Comparison of ENCODE assay signal across 8 mouse cellular contexts in the genomic region with DNA sequence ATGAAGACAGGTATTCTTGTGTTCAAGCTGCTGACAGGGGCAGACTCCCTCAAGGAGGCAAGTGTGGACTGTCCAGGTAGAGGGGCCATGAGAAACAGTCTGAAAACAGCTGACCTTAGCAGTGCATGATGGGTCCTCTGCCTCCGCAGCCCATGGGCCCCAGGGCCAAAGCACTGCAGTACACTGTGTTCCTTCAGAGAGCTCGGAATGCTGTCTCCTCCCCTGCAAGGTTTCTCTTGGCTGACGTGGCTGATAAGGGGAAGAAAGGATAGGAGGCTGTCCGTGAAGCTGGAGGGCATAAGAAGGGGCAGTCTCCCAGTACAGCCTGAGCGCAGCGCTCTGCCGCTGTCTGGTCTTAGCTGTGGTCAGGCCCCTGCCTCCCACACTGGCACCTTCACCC. TPM values are rescaled to one million over a fixed set of nuclear protein-coding genes. Genes with fewer than 3 reads are reported as not detected.
DNase-seq lines count a peak whose midpoint lies in the region; ATAC-seq and TF ChIP-seq lines count a peak whose summit lies in the region.

No protein-coding gene starts in this region.

- peaks cover 18% of the 10 kb centered on the region for H3K36me3 ChIP-seq in forebrain, embryonic 13.5 days (ENCODE audit: poor library complexity, severe bottlenecking)
- H3K36me3 ChIP-seq in forebrain, embryonic 11.5 days (ENCODE audit: control insufficient read depth, insufficient read depth, low read length): no peaks in the 10 kb centered on the region
- no peaks in the 10 kb centered on the region for H3K36me3 ChIP-seq in kidney, adult 2 months (ENCODE audit: control insufficient read depth, insufficient read depth, low read length)

- no peak overlapping the region for H3K4me2 ChIP-seq in forebrain, embryonic 13.5 days
- no peak overlapping the region for H3K4me2 ChIP-seq in forebrain, embryonic 11.5 days (ENCODE audit: low read depth, low read length, severe bottlenecking)

- ATAC-seq in forebrain, embryonic 13.5 days: peak; percentile 11; the same call in 1 of the 2 replicates
- no peak for ATAC-seq in forebrain, embryonic 11.5 days (replicated peaks; ENCODE audit: low FRiP score)

- H3K27me3 ChIP-seq in forebrain, embryonic 13.5 days: no peaks in the 10 kb centered on the region
- H3K27me3 ChIP-seq in forebrain, embryonic 11.5 days (ENCODE audit: control insufficient read depth, insufficient read depth, low read length): no peaks in the 10 kb centered on the region
- no peaks in the 10 kb centered on the region for H3K27me3 ChIP-seq in kidney, adult 2 months (replicated peaks; ENCODE audit: control insufficient read depth, insufficient read depth, low read length)

- H3K4me1 ChIP-seq in forebrain, embryonic 13.5 days: peaks cover 71% of the 10 kb centered on the region
- H3K4me1 ChIP-seq in forebrain, embryonic 11.5 days (replicated peaks; ENCODE audit: control insufficient read depth, insufficient read depth, low read length): peaks cover 33% of the 10 kb centered on the region
- H3K4me1 ChIP-seq in kidney, adult 2 months (ENCODE audit: control insufficient read depth, insufficient read depth, low read length): peaks cover 6% of the 10 kb centered on the region; the same call in 1 of the 2 replicates

- intact Hi-C loops in left cerebral cortex, adult 2 months (cut with DNase I): loop anchor here (5.0 kb wide), 1 partner anchor 174 kb away; a partner anchor contains a TSS

- H3K27ac ChIP-seq in forebrain, embryonic 13.5 days: peak overlapping the region; percentile 57
- no peak overlapping the region for H3K27ac ChIP-seq in forebrain, embryonic 11.5 days (ENCODE audit: low read depth, low read length)
- H3K27ac ChIP-seq in kidney, adult 2 months (ENCODE audit: insufficient read depth, low read depth, low read length): peak overlapping the region; percentile 51
- H3K27ac ChIP-seq in left cerebral cortex, adult 2 months: no peak overlapping the region

- H3K9me3 ChIP-seq in forebrain, embryonic 13.5 days (replicated peaks): no peaks in the 10 kb centered on the region
- H3K9me3 ChIP-seq in forebrain, embryonic 11.5 days (ENCODE audit: control insufficient read depth, low read length): no peaks in the 10 kb centered on the region

- TF ChIP-seq CTCF in kidney, adult 2 months (conservative IDR thresholded peaks at IDR 0.05; ENCODE audit: insufficient read depth, insufficient read length, low read depth, low read length): no peak
- no peak for TF ChIP-seq CTCF in left cerebral cortex, adult 2 months (IDR thresholded peaks at IDR 0.05)

- no peak for TF ChIP-seq POLR2A in kidney, adult 2 months (IDR thresholded peaks at IDR 0.05; ENCODE audit: low read depth, low read length)

- WGBS in forebrain, embryonic 13.5 days: 57% methylated on average over 7 of the region's 7 CpGs
- 58% methylated on average over 7 of the region's 7 CpGs for WGBS in forebrain, embryonic 11.5 days
- WGBS in kidney, adult 2 months: 38% methylated on average over 7 of the region's 7 CpGs

- H3K4me3 ChIP-seq in forebrain, embryonic 13.5 days: no peak overlapping the region
- H3K4me3 ChIP-seq in forebrain, embryonic 11.5 days (ENCODE audit: low read depth, low read length): no peak overlapping the region
- no peak overlapping the region for H3K4me3 ChIP-seq in kidney, adult 2 months (ENCODE audit: insufficient read depth, low read depth, low read length)
- H3K4me3 ChIP-seq in left cerebral cortex, adult 2 months: no peak overlapping the region

- peak overlapping the region; percentile 45 for H3K9ac ChIP-seq in forebrain, embryonic 13.5 days
- H3K9ac ChIP-seq in forebrain, embryonic 11.5 days (ENCODE audit: low read length): no peak overlapping the region

- DNase-seq in forebrain, embryonic 11.5 days (ENCODE audit: low spot score): no peak
- peak; percentile 46 to 71 for DNase-seq in heart, adult 9 months (ENCODE audit: low spot score in 2 of 2)
- DNase-seq in kidney, adult 2 months: peak; percentile 74
- peak; percentile 36 to 65 for DNase-seq in lung, postnatal 4 days
- DNase-seq in frontal cortex, postnatal 10 days (ENCODE audit: low spot score in 2 of 2): no peak
- no peak for DNase-seq in thymus, postnatal 10 days (ENCODE audit: low spot score in 2 of 2)
- DNase-seq in left cerebral cortex, adult 2 months (ENCODE audit: extremely low spot score in 1 of 2, low spot score in 2 of 2): no peak

RNA-seq across cellular contexts. Expression of a gene that starts 54.9 kb away (rescaled TPM):
- polyA plus RNA-seq in forebrain, embryonic 13.5 days (2015; fragmentation: Nextera tagmentation; extraction: Ambion mirVana): 3.6 and 4.6 TPM in 2 replicates
- 3.8 and 5.4 TPM in 2 replicates for polyA plus RNA-seq in forebrain, embryonic 11.5 days (2014; fragmentation: Nextera tagmentation; extraction: Ambion mirVana)
- 10.4 and 12.8 TPM in 2 replicates for polyA plus RNA-seq in kidney, adult 2 months (2012; rRNA removed)
- under 1 TPM; 0.61 to 0.82 TPM for total RNA-seq in left cerebral cortex, adult 2 months (2021)

Comparison
In these comparisons a context has a peak if more than half of its experiments do, and no peak if none do; other contexts are left out.
1. H3K27ac ChIP-seq: peak in forebrain, embryonic 13.5 days (single experiment) and kidney, adult 2 months (single experiment); none in forebrain, embryonic 11.5 days (single experiment) and left cerebral cortex, adult 2 months (single experiment).
2. DNase-seq: peak in heart, adult 9 months (2 of 2), kidney, adult 2 months (single experiment) and lung, postnatal 4 days (2 of 2); none in forebrain, embryonic 11.5 days (single experiment), frontal cortex, postnatal 10 days (0 of 2), thymus, postnatal 10 days (0 of 2) and left cerebral cortex, adult 2 months (0 of 2).